Mouse (Mus musculus): ENCODE results near the gene Sgpp1. TPM values are rescaled to one million over a fixed set of nuclear protein-coding genes. Genes with fewer than 3 reads are reported as not detected.
A peak's percentile ranks its signal among the peaks of the same experiment; 100 is the strongest.

The Sgpp1 gene
- polyA plus RNA-seq, 1 experiment from 2014 or later = 16.2 TPM

DNA sequence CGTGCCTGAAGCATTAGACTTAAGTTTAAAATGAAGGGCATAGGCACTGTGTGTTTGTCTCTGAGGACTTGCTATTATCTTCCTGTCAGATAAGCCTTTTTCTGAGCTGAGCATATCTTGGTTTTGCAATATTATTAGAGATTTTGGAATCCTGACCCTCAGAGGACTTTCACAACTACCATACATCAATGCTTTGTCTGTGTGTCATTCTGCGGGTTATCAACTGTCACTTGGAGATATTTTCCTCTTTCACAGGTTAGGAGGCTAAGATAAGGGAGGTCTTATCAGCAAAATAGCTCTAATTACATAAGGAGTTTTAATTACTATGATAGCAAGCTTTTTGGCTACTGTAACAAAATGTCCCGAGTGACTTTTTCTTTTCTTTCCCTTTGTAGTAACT, 16.5 kb upstream of the Sgpp1 start:
- Histone ChIP-seq H3K9me3 (no peaks in the 10 kb centered on the region), H3K27me3 (replicated peaks) (no peaks in the 10 kb centered on the region), H3K9ac (no peak overlapping the region), H3K4me3 (no peak overlapping the region), H3K27ac (replicated peaks) (no peak overlapping the region), H3K4me2 (no peak overlapping the region), H3K4me1 (peaks cover 18% of the 10 kb centered on the region), H3K36me3 (no peaks in the 10 kb centered on the region)
- ATAC-seq (ENCODE audit: extremely low read depth, insufficient number of reproducible peaks, low FRiP score, low TSS enrichment) = no peak
- WGBS = 28% methylated on average over 3 of the region's 3 CpGs

DNA sequence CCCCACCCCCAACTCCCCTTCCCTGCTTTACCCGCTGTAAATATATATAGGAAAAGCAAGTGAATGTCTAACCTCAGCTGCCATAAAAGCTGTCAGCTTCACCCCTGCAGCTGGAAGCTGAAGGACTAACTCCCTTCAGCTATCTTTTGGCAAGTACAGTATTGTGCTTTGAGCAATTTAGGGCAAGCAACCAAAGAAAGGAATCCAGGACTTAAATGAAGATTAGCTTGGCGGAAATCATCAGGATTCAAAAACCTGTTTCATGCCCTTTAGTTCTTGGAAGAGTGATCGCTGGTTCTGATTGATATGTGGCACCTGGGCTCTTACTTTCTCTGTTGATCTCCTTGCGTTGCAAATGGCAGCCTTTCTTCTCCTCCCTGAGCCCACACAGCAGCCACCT, 13.0 kb upstream of the Sgpp1 start:
- peaks cover 34% of the 10 kb centered on the region for H3K4me1 ChIP-seq
- H3K27me3 ChIP-seq (replicated peaks) = no peaks in the 10 kb centered on the region
- H3K4me2 ChIP-seq = no peak overlapping the region
- H3K27ac ChIP-seq (replicated peaks) = 0 out of 2 replicates have a peak overlapping the region, but pooled peaks have one; percentile 1
- WGBS = 52% methylated on average over 4 of the region's 4 CpGs
- no peak for ATAC-seq (ENCODE audit: extremely low read depth, insufficient number of reproducible peaks, low FRiP score, low TSS enrichment)
- H3K36me3 ChIP-seq = no peaks in the 10 kb centered on the region
- no peak overlapping the region for H3K4me3 ChIP-seq
- no peak overlapping the region for H3K9ac ChIP-seq
- no peaks in the 10 kb centered on the region for H3K9me3 ChIP-seq

DNA sequence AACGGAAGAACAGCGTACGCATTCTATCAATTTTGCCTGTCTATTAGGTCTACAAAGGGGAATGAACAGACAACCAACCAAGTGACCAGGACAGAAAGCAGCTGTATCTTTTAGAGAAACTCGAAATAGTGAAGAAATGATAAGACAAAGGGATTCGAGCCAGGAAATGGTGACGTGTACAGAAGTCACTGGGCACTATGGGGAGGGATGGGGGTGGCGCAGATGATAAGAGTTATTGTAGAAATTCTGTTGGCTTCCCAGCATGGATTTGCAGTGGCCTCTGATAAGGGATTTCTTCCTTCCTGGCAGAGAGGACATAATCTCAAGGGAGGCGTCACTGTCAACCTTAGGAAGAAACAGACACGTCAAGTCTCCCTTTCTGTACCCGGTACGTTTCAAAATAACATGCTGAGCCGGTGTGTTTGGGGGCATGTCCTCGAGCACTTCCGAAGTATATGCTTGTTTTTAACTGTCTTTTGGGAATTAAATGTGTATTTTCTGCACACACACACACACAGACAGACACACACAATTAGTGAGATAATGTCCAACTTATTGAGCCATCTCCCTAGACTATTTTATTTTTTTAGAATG, 10.3 kb upstream of the Sgpp1 start:
- H3K4me3 ChIP-seq = no peak overlapping the region
- H3K27ac ChIP-seq (replicated peaks) = peak overlapping the region; percentile 71
- peaks cover 31% of the 10 kb centered on the region for H3K4me1 ChIP-seq
- no peaks in the 10 kb centered on the region for H3K36me3 ChIP-seq
- WGBS = 21% methylated on average over 14 of the region's 14 CpGs
- peak overlapping the region; percentile 53 for H3K4me2 ChIP-seq
- no peak overlapping the region for H3K9ac ChIP-seq
- ATAC-seq (ENCODE audit: extremely low read depth, insufficient number of reproducible peaks, low FRiP score, low TSS enrichment) = peak; percentile 70; the same call in 1 of the 2 replicates
- no peaks in the 10 kb centered on the region for H3K27me3 ChIP-seq (replicated peaks)
- H3K9me3 ChIP-seq = no peaks in the 10 kb centered on the region

DNA sequence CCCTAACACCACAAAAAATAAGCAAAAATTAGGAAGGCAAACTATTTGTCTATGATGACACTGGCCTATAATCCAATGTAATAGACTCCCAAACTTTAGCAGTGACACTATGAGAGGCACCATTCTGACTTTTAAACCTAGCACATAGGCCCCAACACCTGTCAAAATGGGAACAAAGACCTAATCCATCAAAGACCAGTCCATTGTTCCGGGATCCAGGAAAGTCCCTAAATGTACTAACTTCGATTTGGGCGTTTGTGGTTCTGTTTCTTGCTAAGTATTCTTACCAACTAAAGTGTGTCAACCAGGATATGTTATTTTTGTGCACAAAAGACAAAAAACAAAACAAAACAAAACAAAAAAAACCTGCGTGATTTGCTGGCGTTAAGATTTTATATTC, 6.6 kb upstream of the Sgpp1 start:
- Histone ChIP-seq H3K4me2 (no peak overlapping the region), H3K27ac (replicated peaks) (no peak overlapping the region), H3K36me3 (no peaks in the 10 kb centered on the region), H3K4me1 (peaks cover 25% of the 10 kb centered on the region), H3K4me3 (no peak overlapping the region), H3K27me3 (replicated peaks) (no peaks in the 10 kb centered on the region), H3K9ac (no peak overlapping the region), H3K9me3 (no peaks in the 10 kb centered on the region)
- ATAC-seq (ENCODE audit: extremely low read depth, insufficient number of reproducible peaks, low FRiP score, low TSS enrichment) = no peak
- WGBS = 82% methylated on average over 5 of the region's 5 CpGs

DNA sequence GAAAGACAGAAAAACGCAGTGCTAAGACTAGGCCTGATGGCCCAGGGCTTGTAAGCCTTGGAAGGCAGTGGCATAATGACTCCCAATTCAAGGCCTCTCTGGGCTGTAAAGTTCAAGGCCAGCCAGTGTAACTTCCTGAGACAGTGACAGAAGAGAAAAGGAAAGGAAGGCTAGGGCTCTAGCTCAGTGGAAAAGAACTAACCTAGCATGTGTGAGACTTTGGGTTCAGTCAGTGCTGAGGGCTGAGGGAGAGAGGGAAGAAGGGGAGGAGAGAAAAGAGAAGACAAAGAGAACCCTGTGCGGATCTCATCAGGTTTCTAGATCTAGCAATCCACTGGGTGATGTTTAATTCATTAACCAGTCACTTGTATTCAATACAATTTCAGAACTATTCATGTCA, 5.7 kb upstream of the Sgpp1 start:
- no peak for ATAC-seq (ENCODE audit: extremely low read depth, insufficient number of reproducible peaks, low FRiP score, low TSS enrichment)
- H3K4me3 ChIP-seq = no peak overlapping the region
- no peak overlapping the region for H3K27ac ChIP-seq (replicated peaks)
- no peak overlapping the region for H3K9ac ChIP-seq
- no peaks in the 10 kb centered on the region for H3K36me3 ChIP-seq
- no peaks in the 10 kb centered on the region for H3K27me3 ChIP-seq (replicated peaks)
- WGBS = 80% methylated on average over 2 of the region's 2 CpGs
- H3K4me2 ChIP-seq = no peak overlapping the region
- H3K4me1 ChIP-seq = peaks cover 17% of the 10 kb centered on the region
- no peaks in the 10 kb centered on the region for H3K9me3 ChIP-seq

DNA sequence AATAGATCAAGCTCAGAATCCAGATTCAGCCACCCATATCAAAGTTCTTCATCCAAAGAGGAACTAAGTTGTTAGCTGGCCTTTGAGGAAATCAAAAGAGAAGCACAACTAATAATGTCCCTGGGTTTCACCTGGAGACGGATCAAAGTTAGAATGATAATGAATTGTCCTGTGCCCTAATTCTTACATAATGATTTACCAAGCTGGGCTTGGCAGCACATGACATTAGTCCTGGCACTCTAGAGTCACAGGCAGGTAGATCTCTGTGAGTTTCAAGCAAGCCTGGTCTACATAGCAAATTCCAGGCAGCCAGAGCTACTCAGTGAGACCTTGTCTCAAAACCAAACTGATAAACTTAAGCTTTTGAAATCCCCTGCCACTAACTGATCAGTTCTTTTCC, 4.9 kb upstream of the Sgpp1 start:
- no peak overlapping the region for H3K27ac ChIP-seq (replicated peaks)
- H3K4me3 ChIP-seq = no peak overlapping the region
- H3K4me1 ChIP-seq = peaks cover 13% of the 10 kb centered on the region
- no peak for ATAC-seq (ENCODE audit: extremely low read depth, insufficient number of reproducible peaks, low FRiP score, low TSS enrichment)
- H3K4me2 ChIP-seq = no peak overlapping the region
- 76% methylated on average over 1 of the region's 1 CpGs for WGBS
- no peaks in the 10 kb centered on the region for H3K36me3 ChIP-seq
- H3K27me3 ChIP-seq (replicated peaks) = no peaks in the 10 kb centered on the region
- no peaks in the 10 kb centered on the region for H3K9me3 ChIP-seq
- H3K9ac ChIP-seq = no peak overlapping the region

DNA sequence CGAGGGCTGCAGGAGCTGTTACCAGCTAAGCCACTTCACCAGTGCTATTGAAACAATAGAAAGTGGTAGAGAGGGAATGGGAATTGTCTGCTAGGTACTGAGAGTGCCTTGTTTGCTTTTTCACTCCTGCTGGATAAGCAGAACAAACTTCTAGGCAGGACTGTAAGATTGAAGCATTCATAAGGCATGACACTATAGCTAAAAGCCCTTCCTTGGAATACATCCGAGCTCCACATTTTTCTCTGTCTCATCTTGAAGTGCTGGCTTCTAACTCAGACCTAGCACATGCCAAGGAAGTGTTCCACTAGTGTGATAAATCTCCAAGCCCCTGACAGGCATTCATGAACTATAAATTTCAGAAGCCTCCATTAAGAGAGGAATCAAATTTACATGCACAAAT, 4.1 kb upstream of the Sgpp1 start:
- Histone ChIP-seq H3K4me1 (peaks cover 13% of the 10 kb centered on the region), H3K36me3 (no peaks in the 10 kb centered on the region), H3K27ac (replicated peaks) (peak overlapping the region; percentile 53), H3K9ac (no peak overlapping the region), H3K4me2 (no peak overlapping the region), H3K4me3 (no peak overlapping the region), H3K27me3 (replicated peaks) (no peaks in the 10 kb centered on the region), H3K9me3 (no peaks in the 10 kb centered on the region)
- no peak for ATAC-seq (ENCODE audit: extremely low read depth, insufficient number of reproducible peaks, low FRiP score, low TSS enrichment)
- WGBS = 40% methylated on average over 2 of the region's 2 CpGs

DNA sequence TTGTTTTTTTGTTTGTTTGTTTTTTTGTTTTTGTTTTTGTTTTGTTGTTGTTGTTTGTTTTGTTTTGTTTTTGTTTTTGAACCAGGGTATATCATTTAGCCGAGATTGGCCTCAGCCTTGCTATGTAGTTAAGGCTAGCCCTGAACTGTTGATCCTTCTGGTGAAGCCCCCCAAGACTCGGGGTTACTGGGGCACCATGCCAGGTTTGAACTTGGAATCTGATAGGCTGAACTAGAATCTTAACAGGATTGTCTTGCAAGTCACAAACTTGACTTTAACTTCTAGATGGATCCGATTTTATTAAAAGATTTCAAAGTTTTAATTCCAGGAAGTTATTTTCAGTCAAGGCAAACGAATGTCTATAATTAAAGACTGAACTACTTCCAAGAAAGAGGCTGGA, 767 bp upstream of the Sgpp1 start:
- no peak overlapping the region for H3K4me3 ChIP-seq
- no peak overlapping the region for H3K27ac ChIP-seq (replicated peaks)
- WGBS = 72% methylated on average over 4 of the region's 4 CpGs
- H3K4me1 ChIP-seq = peaks cover 27% of the 10 kb centered on the region
- no peaks in the 10 kb centered on the region for H3K9me3 ChIP-seq
- peak overlapping the region; percentile 85 for H3K4me2 ChIP-seq
- no peak for ATAC-seq (ENCODE audit: extremely low read depth, insufficient number of reproducible peaks, low FRiP score, low TSS enrichment)
- no peaks in the 10 kb centered on the region for H3K36me3 ChIP-seq
- H3K27me3 ChIP-seq (replicated peaks) = no peaks in the 10 kb centered on the region
- no peak overlapping the region for H3K9ac ChIP-seq

DNA sequence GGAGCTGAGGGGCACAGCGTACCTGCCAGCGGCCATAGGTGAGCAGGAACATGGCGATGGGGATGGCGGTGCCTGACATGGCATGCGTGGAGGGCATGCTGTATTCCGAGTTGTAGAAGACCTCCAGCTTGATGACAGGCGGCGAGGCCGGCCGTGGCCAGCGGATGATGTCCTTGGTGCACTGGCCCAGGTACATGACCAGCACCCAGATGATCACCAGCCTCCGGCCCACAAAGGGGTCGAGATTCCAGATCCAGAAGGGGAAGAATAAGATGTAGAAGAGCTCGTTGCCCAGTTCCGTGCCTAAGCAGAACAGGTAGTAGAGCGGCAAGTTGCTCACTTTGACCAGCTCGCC, 661 bp downstream of the Sgpp1 start:
- WGBS = 1% methylated on average over 17 of the region's 17 CpGs
- peaks cover 30% of the 10 kb centered on the region for H3K4me1 ChIP-seq
- H3K27me3 ChIP-seq (replicated peaks) = no peaks in the 10 kb centered on the region
- H3K27ac ChIP-seq (replicated peaks) = peak overlapping the region; percentile 85
- H3K9ac ChIP-seq = peak overlapping the region; percentile 96
- H3K36me3 ChIP-seq = no peaks in the 10 kb centered on the region
- peak overlapping the region; percentile 85 for H3K4me2 ChIP-seq
- no peak for ATAC-seq (ENCODE audit: extremely low read depth, insufficient number of reproducible peaks, low FRiP score, low TSS enrichment)
- peak overlapping the region; percentile 91 for H3K4me3 ChIP-seq
- H3K9me3 ChIP-seq = no peaks in the 10 kb centered on the region

DNA sequence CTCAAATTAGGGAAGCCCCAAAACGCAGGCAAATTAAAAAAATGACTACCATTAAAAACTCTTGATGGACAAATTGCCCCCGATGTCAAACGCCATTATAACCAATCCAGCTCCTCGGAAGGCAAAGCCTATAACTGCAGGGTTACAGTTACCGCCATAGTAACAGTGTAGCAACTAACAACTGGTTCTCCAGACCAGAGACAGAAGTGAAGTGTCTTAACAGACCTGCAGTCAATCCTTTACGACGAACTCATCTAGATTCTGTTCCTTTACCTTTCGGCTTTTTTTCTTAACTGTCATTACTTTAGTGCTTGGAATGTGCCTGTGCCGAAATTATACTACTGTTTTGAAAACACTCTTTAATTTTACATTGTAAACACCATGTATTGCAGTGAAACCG, 1.4 kb downstream of the Sgpp1 start:
- Histone ChIP-seq H3K4me1 (peaks cover 26% of the 10 kb centered on the region), H3K27ac (replicated peaks) (no peak overlapping the region)

DNA sequence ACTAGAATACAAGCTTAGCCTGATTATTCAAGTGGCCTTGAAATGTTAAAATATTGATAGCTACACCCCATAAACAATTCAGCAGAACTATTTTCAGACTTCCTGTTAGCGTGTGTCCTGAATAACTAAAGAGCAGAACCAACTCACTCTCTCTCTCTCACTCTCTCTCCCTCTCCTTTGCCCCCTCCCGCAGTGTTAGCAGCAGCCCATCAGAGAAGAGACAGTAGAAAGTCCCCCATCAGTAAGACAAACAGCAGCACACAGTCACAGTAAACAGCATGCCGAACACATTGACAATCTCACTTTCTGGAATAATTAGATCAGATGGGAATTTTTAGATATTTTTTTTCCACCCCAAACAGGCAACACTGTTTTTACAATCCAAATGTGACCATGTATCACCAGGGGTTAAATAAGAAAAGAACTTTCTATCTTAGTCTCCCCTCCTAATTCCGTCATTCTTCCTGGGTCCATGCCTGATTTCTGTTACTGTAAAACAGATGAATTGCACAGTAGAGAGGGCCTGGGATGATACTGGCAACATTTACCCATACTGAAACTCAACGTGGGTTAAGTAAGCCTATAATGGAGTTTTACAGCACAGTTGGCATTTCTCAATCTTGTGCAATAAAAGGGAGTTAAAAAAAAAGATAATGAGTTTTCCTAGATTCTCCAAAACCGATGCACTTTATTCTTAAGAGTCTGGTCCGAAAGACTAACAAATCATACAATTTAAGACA, 2.0 kb downstream of the Sgpp1 start:
- peak overlapping the region; percentile 96 for H3K9ac ChIP-seq
- no peaks in the 10 kb centered on the region for H3K27me3 ChIP-seq (replicated peaks)
- no peak for ATAC-seq (ENCODE audit: extremely low read depth, insufficient number of reproducible peaks, low FRiP score, low TSS enrichment)
- no peaks in the 10 kb centered on the region for H3K9me3 ChIP-seq
- peak overlapping the region; percentile 91 for H3K4me3 ChIP-seq
- H3K4me2 ChIP-seq = peak overlapping the region; percentile 85
- peaks cover 26% of the 10 kb centered on the region for H3K4me1 ChIP-seq
- no peak overlapping the region for H3K27ac ChIP-seq (replicated peaks)
- 26% methylated on average over 7 of the region's 7 CpGs for WGBS
- H3K36me3 ChIP-seq = peaks cover 6% of the 10 kb centered on the region

More for the DNA sequence above, 1.4 kb downstream of the Sgpp1 start:
- Histone ChIP-seq H3K27me3 (replicated peaks) (no peaks in the 10 kb centered on the region), H3K9ac (peak overlapping the region; percentile 96), H3K4me3 (peak overlapping the region; percentile 91), H3K9me3 (no peaks in the 10 kb centered on the region), H3K36me3 (no peaks in the 10 kb centered on the region), H3K4me2 (peak overlapping the region; percentile 85)
- 15% methylated on average over 10 of the region's 10 CpGs for WGBS
- no peak for ATAC-seq (ENCODE audit: extremely low read depth, insufficient number of reproducible peaks, low FRiP score, low TSS enrichment)

DNA sequence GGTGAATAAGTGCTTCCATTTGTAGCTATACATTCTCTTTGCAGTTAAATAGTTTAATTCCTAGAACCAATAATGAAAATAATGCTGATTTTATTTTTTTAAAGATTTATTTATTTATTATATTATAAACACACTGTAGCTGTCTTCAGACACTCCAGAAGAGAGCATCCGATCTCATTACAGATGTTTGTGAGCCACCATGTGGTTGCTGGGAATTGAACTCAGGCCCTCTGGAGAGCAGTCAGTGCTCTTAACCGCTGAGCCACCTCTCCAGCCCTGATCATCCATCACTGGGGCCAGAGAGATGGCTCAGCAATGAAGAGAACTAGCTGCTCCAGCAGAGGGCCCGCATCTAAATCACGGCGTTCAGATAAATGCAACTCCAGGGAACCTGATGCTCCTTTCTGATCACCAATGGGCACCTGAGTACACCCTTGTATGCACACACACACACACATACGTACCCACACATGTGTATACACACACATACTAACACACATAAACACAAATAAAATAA, 3.5 kb downstream of the Sgpp1 start:
- no peak overlapping the region; the same call in 1 of the 2 replicates for H3K4me2 ChIP-seq
- 61% methylated on average over 6 of the region's 6 CpGs for WGBS

More for the DNA sequence above, 3.5 kb downstream of the Sgpp1 start:
- Histone ChIP-seq H3K27ac (replicated peaks) (no peak overlapping the region), H3K27me3 (replicated peaks) (no peaks in the 10 kb centered on the region), H3K4me3 (no peak overlapping the region), H3K9me3 (no peaks in the 10 kb centered on the region), H3K36me3 (peaks cover 10% of the 10 kb centered on the region), H3K9ac (no peak overlapping the region), H3K4me1 (peaks cover 26% of the 10 kb centered on the region)
- ATAC-seq (ENCODE audit: extremely low read depth, insufficient number of reproducible peaks, low FRiP score, low TSS enrichment) = no peak

Data from heart, embryonic 13.5 days (tissue).